Mouse (Mus musculus) G1E-ER4 (cell line): ENCODE measurements around the gene Klrc3. TPM values are rescaled to one million over a fixed set of nuclear protein-coding genes. Genes with fewer than 3 reads are reported as not detected.
"Not testable (repeated sequence)": the region's sequence is repeated elsewhere in the genome, so short reads cannot be mapped to it uniquely, and the experiment has no call there.

ENCODE experiments used
- GATA1 ChIP-seq: IDR thresholded peaks from one replicate; pipeline ENCODE4 v1.8.0; 2012; ENCODE audit warnings: low read length, inconsistent platforms
- polyA plus RNA-seq: library from polyadenylated mRNA; stranded (reverse); fragments of >175 nt; gene quantifications from 2 replicates; pipeline ENCODE4 v1.2.3, GENCODE M21; 2012

Gene Klrc3
- not detected in 2 replicates for polyA plus RNA-seq

DNA sequence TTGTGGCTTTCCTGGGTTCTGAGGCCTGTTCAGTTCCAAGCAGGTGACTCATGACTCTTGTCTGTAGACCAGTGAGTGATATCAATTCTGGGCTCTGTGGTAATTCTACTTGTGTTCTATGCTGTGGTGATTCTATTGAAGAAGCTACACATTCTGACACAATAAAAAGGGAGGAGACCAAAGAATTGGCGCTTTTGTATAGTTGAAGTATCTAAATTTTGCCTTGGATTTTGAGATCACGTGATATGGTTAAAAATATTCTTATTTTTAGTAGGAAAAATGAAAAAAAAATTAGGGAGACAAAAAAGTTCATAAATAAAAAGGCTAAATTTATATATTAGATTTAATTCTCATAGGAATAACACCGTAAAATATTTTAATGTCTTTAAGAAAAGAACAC, at the start of gene Klrc3:
TSS of gene Klrc3 (minus strand) at position 101 of the 400 bp plus-strand sequence.
- TF ChIP-seq GATA1 = not testable (repeated sequence)

GRCm38 (mm10) chr6:129680379-129680778, 37.2 kb upstream of the Klrc3 start:
- TF ChIP-seq GATA1 = no peak

DNA sequence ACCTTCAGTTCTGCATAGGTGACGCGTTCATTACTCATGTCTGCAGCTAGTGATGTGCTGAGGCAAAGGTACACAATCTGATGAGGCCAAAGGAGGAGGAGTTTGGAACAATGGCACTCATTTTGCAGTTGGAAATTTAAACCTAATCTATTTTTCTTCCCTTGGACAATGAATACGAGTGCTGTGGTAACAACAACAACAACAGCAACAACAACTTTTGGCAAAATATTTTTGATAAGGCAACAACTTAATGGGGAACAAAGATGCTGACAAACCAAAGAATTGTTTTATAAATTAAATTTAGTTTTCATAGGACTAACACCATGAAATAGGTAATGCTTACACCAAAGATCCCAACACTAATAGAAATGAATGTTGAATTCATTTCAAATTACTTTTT, 35.7 kb upstream of the Klrc3 start, which contains the start of gene Klrc1:
TSS of gene Klrc1 (minus strand) at position 101 of the 400 bp plus-strand sequence.
- no peak for TF ChIP-seq GATA1

- not testable (repeated sequence) for TF ChIP-seq GATA1
These were observed 17.5 kb upstream of the Klrc3 start, which contains the start of gene Klrc2 for GRCm38 (mm10) chr6:129660589-129660988. Klrc2 (minus strand) TSS chr6:129660689.

DNA sequence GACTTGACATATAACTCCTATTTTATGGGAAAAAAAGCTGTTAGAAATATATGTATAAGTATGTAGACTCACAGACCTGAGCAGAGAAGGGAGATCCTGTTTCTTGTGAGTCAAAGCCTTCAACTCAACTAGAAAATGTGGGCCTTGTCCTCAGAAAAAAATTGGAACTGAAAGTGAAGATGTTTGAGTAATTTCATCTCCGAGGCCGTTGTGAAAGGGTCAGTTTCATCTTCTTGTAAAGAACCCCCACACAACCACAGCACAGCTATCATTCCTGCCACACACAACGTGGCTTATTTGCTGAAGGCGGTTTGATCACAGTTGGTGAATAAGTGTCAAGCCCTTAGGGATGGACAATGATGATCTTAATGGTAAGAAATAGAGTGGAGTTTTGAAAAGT, 19.4 kb downstream of the Klrc3 start, which contains the start of gene Klrk1:
TSS of gene Klrk1 (minus strand) at position 130 of the 400 bp plus-strand sequence.
- no peak for TF ChIP-seq GATA1

DNA sequence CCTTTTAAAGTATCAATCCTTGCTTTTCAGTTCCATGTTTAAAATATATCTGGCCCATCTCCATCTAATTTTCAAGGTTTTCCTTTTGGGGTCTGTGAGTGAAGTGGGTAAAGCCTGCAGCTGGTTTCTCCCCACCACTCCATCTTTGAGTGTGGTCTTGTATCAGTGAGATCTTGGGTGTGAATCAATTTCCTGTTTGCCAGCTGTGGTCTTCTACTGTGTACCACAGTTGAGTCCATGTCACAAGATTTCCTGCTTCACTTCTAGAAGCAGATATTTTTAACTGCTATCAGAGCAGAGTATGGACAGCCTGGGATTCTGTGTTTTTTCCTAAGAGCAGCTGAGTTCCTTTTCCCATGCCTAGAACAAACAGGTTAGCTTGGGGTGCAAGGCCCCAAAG, 34.8 kb downstream of the Klrc3 start:
- no peak for TF ChIP-seq GATA1

DNA sequence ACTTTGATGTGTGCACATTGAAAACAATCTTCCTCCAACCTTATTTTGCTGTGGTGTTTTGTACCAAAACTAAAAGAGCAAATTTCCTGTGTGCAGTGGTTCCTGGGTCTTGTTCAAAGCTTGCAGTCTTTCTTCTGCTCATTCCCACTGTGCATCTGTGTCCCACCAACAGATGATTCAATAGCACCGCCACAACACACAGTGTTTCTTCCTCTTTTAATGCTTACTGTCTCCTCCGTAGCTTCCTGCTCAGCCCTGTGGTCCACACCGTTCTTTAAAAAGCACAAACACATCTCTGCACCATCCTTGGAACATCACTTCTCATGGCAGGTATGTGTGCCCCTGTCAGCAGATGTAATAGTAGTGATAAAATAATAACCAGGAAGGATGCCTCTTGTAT, 51.6 kb downstream of the Klrc3 start, which contains the start of gene Klrd1:
TSS of gene Klrd1 (plus strand) at position 275 of the 400 bp plus-strand sequence.
- no peak for TF ChIP-seq GATA1

Other genes starting within 250 kb of the Klrc3 start
- gene Clec1b, start 246.0 kb downstream of the Klrc3 start, polyA plus RNA-seq = not detected in 2 replicates
- not detected in 2 replicates for gene Clec9a, start 234.5 kb downstream of the Klrc3 start, polyA plus RNA-seq
- gene Clec1a, start 191.3 kb downstream of the Klrc3 start, polyA plus RNA-seq = not detected in 2 replicates
- not detected in 2 replicates for gene Olr1, start 136.2 kb downstream of the Klrc3 start, polyA plus RNA-seq
- gene Tmem52b, start 130.8 kb downstream of the Klrc3 start, polyA plus RNA-seq = not detected in 2 replicates
- 71.2 and 107 TPM in 2 replicates for gene Gabarapl1, start 110.2 kb downstream of the Klrc3 start, polyA plus RNA-seq
- gene Klre1, start 65.4 kb downstream of the Klrc3 start, polyA plus RNA-seq = not detected in 2 replicates
- gene Klrd1, start 51.6 kb downstream of the Klrc3 start, polyA plus RNA-seq = not detected in 2 replicates
- not detected in 2 replicates for gene Klrk1, start 19.5 kb downstream of the Klrc3 start, polyA plus RNA-seq
- not detected in 2 replicates for gene Klrc2, start 17.4 kb upstream of the Klrc3 start, polyA plus RNA-seq
- gene Klrc1, start 35.6 kb upstream of the Klrc3 start, polyA plus RNA-seq = not detected in 2 replicates
- gene Klri1, start 73.8 kb upstream of the Klrc3 start, polyA plus RNA-seq = not detected in 2 replicates
- gene Klri2, start 97.1 kb upstream of the Klrc3 start, polyA plus RNA-seq = not detected in 2 replicates
- not detected in 2 replicates for gene Gm156, start 140.9 kb upstream of the Klrc3 start, polyA plus RNA-seq
- not detected in 2 replicates for gene Gm17631, start 219.3 kb upstream of the Klrc3 start, polyA plus RNA-seq
- gene Klra17, start 233.3 kb upstream of the Klrc3 start, polyA plus RNA-seq = not detected in 2 replicates